Mouse (Mus musculus) MEL (cell line): ENCODE measurements around the gene Cnppd1.

Experiments used
- BHLHE40 ChIP-seq: IDR thresholded peaks from 2 replicates; pipeline ENCODE4 v1.6.1; 2012; ENCODE audit warnings: low read depth, mild to moderate bottlenecking, inconsistent platforms, low read length, improper control_type of control experiment, borderline replicate concordance
- CTCF ChIP-seq, 3 experiments: IDR thresholded peaks in 2 of 3; conservative IDR thresholded peaks in 1 of 3; 2 replicates each; pipeline ENCODE4 v1.5.1; 2011 to 2012; ENCODE audit warnings: low read length in 3 of 3, low read depth in 2 of 3, mild to moderate bottlenecking in 2 of 3, improper control_type of control experiment in 1 of 3, inconsistent platforms in 1 of 3, mixed read lengths in 1 of 3, moderate library complexity in 1 of 3; ENCODE audit not compliant: control insufficient read depth in 1 of 3, insufficient read depth in 1 of 3, poor library complexity in 1 of 3, severe bottlenecking in 1 of 3
- EP300 ChIP-seq, 2 experiments: IDR thresholded peaks; 2 replicates each; pipeline ENCODE4 v1.6.1; 2011; ENCODE audit warnings: improper control_type of control experiment in 2 of 2, low read length in 2 of 2, low read depth in 1 of 2, mild to moderate bottlenecking in 1 of 2
- MAX ChIP-seq: IDR thresholded peaks from 2 replicates; pipeline ENCODE4 v1.6.1; 2011; ENCODE audit warnings: low read length, improper control_type of control experiment
- MAZ ChIP-seq: IDR thresholded peaks from 2 replicates; pipeline ENCODE4 v1.6.1; 2012; ENCODE audit warnings: low read depth, mild to moderate bottlenecking, inconsistent platforms, low read length, improper control_type of control experiment
- MYB ChIP-seq: IDR thresholded peaks from 2 replicates; pipeline ENCODE4 v1.6.1; 2011; ENCODE audit warnings: mild to moderate bottlenecking, low read depth, low read length, improper control_type of control experiment
- NRF1 ChIP-seq: IDR thresholded peaks from 2 replicates; pipeline ENCODE4 v1.6.1; 2014; ENCODE audit warnings: low read depth, mild to moderate bottlenecking, inconsistent platforms, low read length, improper control_type of control experiment, moderate library complexity; ENCODE audit not compliant: poor library complexity, insufficient read depth, severe bottlenecking
- POLR2A ChIP-seq, 2 experiments: IDR thresholded peaks; 2 replicates each; pipeline ENCODE4 v1.6.1; 2011 to 2012; ENCODE audit warnings: low read length in 2 of 2, mild to moderate bottlenecking in 2 of 2, control low read depth in 1 of 2, improper control_type of control experiment in 1 of 2, low read depth in 1 of 2, moderate library complexity in 1 of 2; ENCODE audit not compliant: control insufficient read depth in 1 of 2, insufficient read depth in 1 of 2, poor library complexity in 1 of 2
- USF1 ChIP-seq: IDR thresholded peaks from 2 replicates; pipeline ENCODE4 v1.6.1; 2014; ENCODE audit warnings: low read depth, mild to moderate bottlenecking, inconsistent platforms, low read length, improper control_type of control experiment, moderate library complexity
- ZC3H11A ChIP-seq: IDR thresholded peaks from 2 replicates; pipeline ENCODE4 v1.6.1; 2012; ENCODE audit warnings: low read depth, mild to moderate bottlenecking, inconsistent platforms, low read length, improper control_type of control experiment

DNA sequence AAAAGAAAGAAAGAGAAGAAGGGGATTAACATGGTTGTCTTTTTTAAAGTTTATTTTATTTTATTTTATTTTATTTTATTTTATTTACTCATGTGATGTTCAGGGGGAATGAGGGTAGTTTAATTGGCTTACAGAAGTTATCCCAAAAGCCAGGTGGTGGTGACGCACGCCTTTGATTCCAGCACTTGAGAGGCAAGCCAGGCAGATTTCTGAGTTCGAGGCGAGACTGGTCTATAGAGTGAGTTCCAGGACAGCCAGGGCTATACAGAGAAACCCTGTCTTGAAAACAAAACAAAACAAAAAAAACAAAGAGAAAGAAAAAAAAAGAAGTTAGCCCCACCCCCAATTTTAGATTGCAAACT, 17.7 kb upstream of the Cnppd1 start:
- TF ChIP-seq NRF1 (no peak), CTCF (IDR thresholded peaks at IDR 0.05 in 2 of 3, conservative IDR thresholded peaks at IDR 0.05 in 1 of 3; ENCODE audit: control insufficient read depth in 1 of 3, insufficient read depth in 1 of 3, low read depth in 2 of 3, low read length in 3 of 3, poor library complexity in 1 of 3, severe bottlenecking in 1 of 3) (no peak), MAZ (no peak), POLR2A (IDR thresholded peaks at IDR 0.05; ENCODE audit: control insufficient read depth in 1 of 2, insufficient read depth in 1 of 2, low read depth in 1 of 2, low read length in 2 of 2, poor library complexity in 1 of 2) (no peak), MYB (no peak), MAX (no peak), USF1 (no peak), EP300 (IDR thresholded peaks at IDR 0.05; ENCODE audit: low read depth in 1 of 2, low read length in 2 of 2) (no peak), BHLHE40 (no peak), ZC3H11A (no peak)
